Mouse (Mus musculus) lung, embryonic 14.5 days (tissue): ENCODE data around the gene Dok5. TPM values are rescaled to one million over a fixed set of nuclear protein-coding genes. Genes with fewer than 3 reads are reported as not detected.

Experiments used
- ATAC-seq: fragments of 200-750 bp; cut with Nextera tagmentation; 2 replicates; pipeline ENCODE4 v1.8.0; 2017; ENCODE audit warnings: mild to moderate bottlenecking, moderate TSS enrichment, moderate library complexity; ENCODE audit not compliant: insufficient read depth
- DNase-seq: peaks from one replicate; pipeline ENCODE4 v3.0.0-alpha.2; 2015
- H3K27ac ChIP-seq: fragments of 300-500 bp; sonication (generic); 2 replicates; pipeline ENCODE4 v1.5.1; 2014; ENCODE audit warnings: low read depth, mild to moderate bottlenecking, moderate library complexity
- H3K27me3 ChIP-seq: fragments of 300-500 bp; sonication (generic); 2 replicates; pipeline ENCODE4 v1.6.1; 2014; ENCODE audit warnings: low read length, control low read depth; ENCODE audit not compliant: insufficient read depth
- H3K36me3 ChIP-seq: fragments of 300-500 bp; sonication (generic); 2 replicates; pipeline ENCODE4 v1.6.1; 2014; ENCODE audit warnings: control low read depth; ENCODE audit not compliant: insufficient read depth
- H3K4me1 ChIP-seq: fragments of 300-500 bp; sonication (generic); 2 replicates; pipeline ENCODE4 v1.6.1; 2014; ENCODE audit warnings: antibody characterized with exemption, control low read depth; ENCODE audit not compliant: insufficient read depth
- H3K4me2 ChIP-seq: fragments of 300-500 bp; sonication (generic); 2 replicates; pipeline ENCODE4 v1.6.1; 2014; ENCODE audit warnings: mild to moderate bottlenecking
- H3K4me3 ChIP-seq: fragments of 300-500 bp; sonication (generic); 2 replicates; pipeline ENCODE4 v1.5.1; 2014; ENCODE audit warnings: low read depth, low read length
- H3K9ac ChIP-seq: fragments of 300-500 bp; sonication (generic); 2 replicates; pipeline ENCODE4 v1.6.1; 2014
- H3K9me3 ChIP-seq: fragments of 300-500 bp; sonication (generic); 2 replicates; pipeline ENCODE4 v1.6.1; 2016; ENCODE audit warnings: low read depth, low read length, control low read depth
- CTCF ChIP-seq: IDR thresholded peaks from 2 replicates; pipeline ENCODE4 v1.5.1; 2016; ENCODE audit warnings: antibody characterized with exemption, low read depth
- WGBS: fragments of 180-500 bp; shearing (Covaris S2); extraction: QIAGEN DNeasy Blood & Tissue Kit; methylation state at CpG from one replicate; pipeline ENCODE4 v1.1.7; 2014; 5-methylcytosine and 5-hydroxymethylcytosine counted together
- polyA plus RNA-seq: library from polyadenylated mRNA; unstranded; fragments of >200 nt; fragmentation: Nextera tagmentation; extraction: Ambion mirVana; gene quantifications from 2 replicates; pipeline ENCODE4 v1.2.1, GENCODE M21; 2014

The Dok5 gene
- polyA plus RNA-seq, 1 experiment from 2014 or later: 0.83 TPM

DNA sequence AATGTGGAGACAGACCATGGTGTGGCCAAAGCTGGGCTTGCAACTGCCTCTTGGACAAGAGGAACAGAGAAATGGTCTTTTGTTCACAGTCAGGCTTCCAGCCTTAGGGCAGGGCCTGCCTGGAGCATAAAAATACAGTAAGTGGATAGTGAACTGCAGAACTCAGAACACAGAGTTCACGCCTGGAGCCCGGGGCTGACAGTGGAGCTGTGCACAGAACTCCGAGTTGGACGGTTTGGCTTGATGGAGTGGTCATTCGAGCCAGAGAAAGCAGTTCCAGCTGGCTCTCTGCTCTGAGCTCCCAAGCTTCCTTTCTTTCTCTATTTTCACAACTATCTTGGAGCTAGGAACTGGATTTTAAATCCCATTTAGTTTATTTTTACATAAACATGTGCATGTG lies 124.5 kb downstream of the Dok5 start:
- H3K36me3 ChIP-seq: no peaks in the 10 kb centered on the region
- 33% methylated on average over 5 of the region's 5 CpGs for WGBS
- H3K9ac ChIP-seq: no peak overlapping the region
- no peak overlapping the region for H3K4me2 ChIP-seq
- DNase-seq: peak; percentile 67
- H3K4me3 ChIP-seq: no peak overlapping the region
- 0 out of 2 replicates have a peak overlapping the region, but pooled peaks have one; percentile 33 for H3K27ac ChIP-seq
- H3K4me1 ChIP-seq: peaks cover 5% of the 10 kb centered on the region; the same call in 1 of the 2 replicates
- no peak for TF ChIP-seq CTCF
- no peaks in the 10 kb centered on the region for H3K27me3 ChIP-seq
- no peaks in the 10 kb centered on the region for H3K9me3 ChIP-seq
- peak; percentile 63; the same call in 1 of the 2 replicates for ATAC-seq

GRCm38 (mm10) chr2:170857507-170857906 lies 125.9 kb downstream of the Dok5 start:
- no peak for DNase-seq
- no peak for ATAC-seq
- Histone ChIP-seq H3K4me2 (no peak overlapping the region), H3K9me3 (no peaks in the 10 kb centered on the region), H3K9ac (no peak overlapping the region), H3K36me3 (no peaks in the 10 kb centered on the region), H3K27me3 (no peaks in the 10 kb centered on the region), H3K4me3 (no peak overlapping the region), H3K4me1 (peaks cover 5% of the 10 kb centered on the region; the same call in 1 of the 2 replicates), H3K27ac (no peak overlapping the region)
- TF ChIP-seq CTCF: no peak
- WGBS: 35% methylated on average over 7 of the region's 7 CpGs

- DNase-seq (no peak), ATAC-seq (no peak)
- H3K27me3 ChIP-seq: no peaks in the 10 kb centered on the region
- no peak overlapping the region for H3K4me3 ChIP-seq
- no peak overlapping the region for H3K4me2 ChIP-seq
- no peak for TF ChIP-seq CTCF
- H3K36me3 ChIP-seq: no peaks in the 10 kb centered on the region
- no peak overlapping the region for H3K27ac ChIP-seq
- WGBS: 36% methylated on average over 3 of the region's 3 CpGs
- peaks cover 5% of the 10 kb centered on the region; the same call in 1 of the 2 replicates for H3K4me1 ChIP-seq
- H3K9me3 ChIP-seq: no peaks in the 10 kb centered on the region
- no peak overlapping the region for H3K9ac ChIP-seq
These were observed 127.0 kb downstream of the Dok5 start for GRCm38 (mm10) chr2:170858640-170859039.

DNA sequence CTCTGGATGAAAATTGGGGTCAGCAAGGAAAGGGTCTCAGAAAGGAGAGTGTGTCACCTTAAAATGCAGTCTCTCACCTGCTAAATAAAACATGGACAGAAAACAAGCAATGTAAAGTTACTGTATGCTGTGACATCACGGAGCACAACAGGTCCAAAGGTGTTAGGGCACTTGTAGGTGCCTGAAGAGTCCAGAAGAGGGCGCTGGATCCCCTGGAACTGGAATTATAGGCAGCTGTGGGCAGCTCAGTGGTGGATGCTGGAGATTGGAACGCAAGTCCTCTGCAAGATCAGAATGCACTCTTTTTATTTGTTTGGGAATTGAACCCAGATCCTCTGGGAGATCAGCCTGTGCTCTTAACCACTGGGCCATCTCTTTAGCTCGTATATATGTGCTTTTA lies 129.0 kb downstream of the Dok5 start:
- peak; percentile 38 for TF ChIP-seq CTCF
- H3K4me2 ChIP-seq: no peak overlapping the region
- no peak overlapping the region for H3K4me3 ChIP-seq
- peaks cover 5% of the 10 kb centered on the region; the same call in 1 of the 2 replicates for H3K4me1 ChIP-seq
- no peaks in the 10 kb centered on the region for H3K27me3 ChIP-seq
- H3K27ac ChIP-seq: no peak overlapping the region
- no peak for ATAC-seq
- no peaks in the 10 kb centered on the region for H3K9me3 ChIP-seq
- WGBS: 58% methylated on average over 4 of the region's 4 CpGs
- no peaks in the 10 kb centered on the region for H3K36me3 ChIP-seq
- no peak for DNase-seq
- H3K9ac ChIP-seq: no peak overlapping the region

DNA sequence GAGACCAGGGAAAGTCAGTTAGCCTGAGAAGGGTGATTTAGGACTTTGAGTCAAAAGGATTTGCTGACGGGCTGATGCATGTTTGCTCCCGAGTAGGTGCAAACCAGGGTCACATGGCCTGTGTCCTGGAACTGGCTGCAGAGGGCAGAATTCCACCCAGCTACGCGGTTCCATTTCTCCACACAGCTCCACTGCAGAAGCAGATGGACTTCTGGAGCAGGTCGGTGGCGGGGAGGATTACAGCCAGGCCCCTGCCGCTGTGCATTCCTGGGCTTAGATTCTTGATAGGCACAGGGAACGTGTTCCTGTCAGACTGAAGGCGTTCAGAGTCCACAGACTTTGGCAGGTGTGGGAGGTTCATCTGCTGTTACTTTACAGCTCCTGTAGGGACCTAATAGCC lies 131.2 kb downstream of the Dok5 start:
- Histone ChIP-seq H3K4me3 (no peak overlapping the region), H3K27me3 (no peaks in the 10 kb centered on the region), H3K4me2 (no peak overlapping the region), H3K36me3 (no peaks in the 10 kb centered on the region), H3K9ac (no peak overlapping the region), H3K4me1 (no peaks in the 10 kb centered on the region), H3K27ac (no peak overlapping the region), H3K9me3 (no peaks in the 10 kb centered on the region)
- no peak for DNase-seq
- no peak for ATAC-seq
- no peak for TF ChIP-seq CTCF
- WGBS: 66% methylated on average over 9 of the region's 9 CpGs

- Histone ChIP-seq H3K4me1 (no peaks in the 10 kb centered on the region), H3K9ac (no peak overlapping the region), H3K9me3 (no peaks in the 10 kb centered on the region), H3K27me3 (no peaks in the 10 kb centered on the region), H3K27ac (no peak overlapping the region), H3K4me3 (no peak overlapping the region), H3K36me3 (no peaks in the 10 kb centered on the region), H3K4me2 (no peak overlapping the region)
- WGBS: 85% methylated on average over 10 of the region's 10 CpGs
- DNase-seq (no peak), ATAC-seq (no peak)
- TF ChIP-seq CTCF: no peak
These were observed 131.6 kb downstream of the Dok5 start for GRCm38 (mm10) chr2:170863201-170863600.

DNA sequence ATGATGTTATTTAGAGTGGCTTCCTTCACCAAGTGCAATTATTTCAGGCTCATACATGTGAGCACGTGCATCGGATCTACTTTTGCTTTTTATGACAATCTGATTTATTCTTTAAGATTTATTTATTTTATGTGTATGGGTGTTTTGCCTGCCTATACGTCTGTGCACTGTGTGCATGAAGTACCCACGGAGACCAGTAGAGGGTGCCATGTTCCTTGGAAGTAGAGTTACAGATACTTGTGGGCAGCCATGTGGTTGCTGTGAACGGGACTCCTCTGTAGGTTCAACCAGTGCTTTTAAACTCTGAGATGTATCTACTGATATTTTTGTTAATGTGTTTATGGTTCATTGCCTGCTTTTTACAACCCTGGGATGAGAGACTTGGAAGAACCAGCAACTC lies 132.4 kb downstream of the Dok5 start:
- Histone ChIP-seq H3K36me3 (no peaks in the 10 kb centered on the region), H3K9ac (no peak overlapping the region), H3K27ac (no peak overlapping the region), H3K4me1 (no peaks in the 10 kb centered on the region), H3K4me3 (no peak overlapping the region), H3K4me2 (no peak overlapping the region), H3K27me3 (no peaks in the 10 kb centered on the region), H3K9me3 (no peaks in the 10 kb centered on the region)
- TF ChIP-seq CTCF: peak; percentile 42
- DNase-seq: no peak
- 82% methylated on average over 5 of the region's 5 CpGs for WGBS
- no peak for ATAC-seq

- no peak overlapping the region for H3K4me3 ChIP-seq
- TF ChIP-seq CTCF: no peak
- no peak overlapping the region for H3K4me2 ChIP-seq
- 73% methylated on average over 6 of the region's 6 CpGs for WGBS
- no peak overlapping the region for H3K27ac ChIP-seq
- H3K9ac ChIP-seq: no peak overlapping the region
- H3K4me1 ChIP-seq: no peaks in the 10 kb centered on the region
- no peaks in the 10 kb centered on the region for H3K36me3 ChIP-seq
- no peaks in the 10 kb centered on the region for H3K9me3 ChIP-seq
- no peaks in the 10 kb centered on the region for H3K27me3 ChIP-seq
- no peak for ATAC-seq
- no peak for DNase-seq
These were observed 133.2 kb downstream of the Dok5 start for GRCm38 (mm10) chr2:170864820-170865219.
